ENCODE assay signal across 14 mouse cellular contexts in genomic region chr2:48424562-48424961, GRCm38 (mm10).
A peak's percentile ranks its signal among the peaks of the same experiment; 100 is the strongest.
DNase-seq lines count a peak whose midpoint lies in the region; ATAC-seq and TF ChIP-seq lines count a peak whose summit lies in the region.
"Had no signal": no experiment of that assay in that cellular context is flagged by ENCODE, and none has a peak within 500 bp of the region (broad histone marks: within the 10 kb centered on the region; RNA-seq: fewer than 3 reads in every experiment).

No protein-coding gene starts in this region.

- peak overlapping the region; percentile 25; the same call in 1 of the 2 replicates for H3K4me2 ChIP-seq in kidney, postnatal 0 days (ENCODE audit: low read length)
- peak overlapping the region; percentile 45 for H3K4me2 ChIP-seq in forebrain, embryonic 13.5 days
- H3K4me2 ChIP-seq in neural tube, embryonic 15.5 days, result peak overlapping the region; percentile 35
- H3K4me2 ChIP-seq: liver, embryonic 15.5 days had no signal

- no peak overlapping the region for H3K9ac ChIP-seq in kidney, postnatal 0 days (ENCODE audit: low read depth, low read length)
- no peak overlapping the region for H3K9ac ChIP-seq in forebrain, embryonic 13.5 days
- H3K9ac ChIP-seq in neural tube, embryonic 15.5 days (replicated peaks), result no peak overlapping the region
- H3K9ac ChIP-seq: liver, embryonic 15.5 days had no signal

- TF ChIP-seq CTCF in kidney, postnatal 0 days (IDR thresholded peaks at IDR 0.05; ENCODE audit: low read depth), result no peak

- DNase-seq in kidney, postnatal 0 days (ENCODE audit: low spot score), result no peak
- DNase-seq in kidney, postnatal 14 days, result no peak
- peak; percentile 24 for DNase-seq in induced T-regulatory cell, adult 2 months (ENCODE audit: low read depth)
- no peak for DNase-seq in thymus, postnatal 36 days
- DNase-seq in adipocyte (ENCODE audit: low spot score), result no peak
- no peak for DNase-seq in ovary, adult 18-20 months (ENCODE audit: low spot score)
- DNase-seq: adrenal gland, postnatal 25 days; cerebellum, adult 8-10 months; gastrocnemius, postnatal 14 days; thymus, postnatal 25 days had no signal

- H3K4me3 ChIP-seq in kidney, postnatal 0 days (replicated peaks; ENCODE audit: low read depth, low read length), result no peak overlapping the region
- no peak overlapping the region for H3K4me3 ChIP-seq in forebrain, embryonic 13.5 days
- H3K4me3 ChIP-seq in neural tube, embryonic 15.5 days (replicated peaks), result no peak overlapping the region
- H3K4me3 ChIP-seq: liver, embryonic 15.5 days had no signal

- peaks cover 10% of the 10 kb centered on the region; the same call in 1 of the 2 replicates for H3K4me1 ChIP-seq in kidney, postnatal 0 days (replicated peaks; ENCODE audit: insufficient read depth, low read length)
- peaks cover 32% of the 10 kb centered on the region for H3K4me1 ChIP-seq in forebrain, embryonic 13.5 days
- peaks cover 29% of the 10 kb centered on the region for H3K4me1 ChIP-seq in neural tube, embryonic 15.5 days
- H3K4me1 ChIP-seq: liver, embryonic 15.5 days had no signal

- WGBS in kidney, postnatal 0 days, result 36% methylated on average over 9 of the region's 9 CpGs
- 11% methylated on average over 9 of the region's 9 CpGs for WGBS in forebrain, embryonic 13.5 days
- WGBS in neural tube, embryonic 15.5 days, result 13% methylated on average over 9 of the region's 9 CpGs

- no peak for ATAC-seq in kidney, postnatal 0 days (replicated peaks; ENCODE audit: low FRiP score, low read depth)
- ATAC-seq in forebrain, embryonic 13.5 days, result peak; percentile 28; the same call in 1 of the 2 replicates
- peak; percentile 18; the same call in 1 of the 2 replicates for ATAC-seq in neural tube, embryonic 15.5 days (ENCODE audit: low FRiP score)
- ATAC-seq: Patski had no signal

- no peaks in the 10 kb centered on the region for H3K9me3 ChIP-seq in kidney, postnatal 0 days (replicated peaks; ENCODE audit: low read length)
- no peaks in the 10 kb centered on the region for H3K9me3 ChIP-seq in forebrain, embryonic 13.5 days (replicated peaks)
- no peaks in the 10 kb centered on the region for H3K9me3 ChIP-seq in neural tube, embryonic 15.5 days (replicated peaks)
- H3K9me3 ChIP-seq: liver, embryonic 15.5 days had no signal

- H3K27me3 ChIP-seq in kidney, postnatal 0 days (ENCODE audit: insufficient read depth, low read length), result no peaks in the 10 kb centered on the region
- H3K27me3 ChIP-seq in forebrain, embryonic 13.5 days, result no peaks in the 10 kb centered on the region
- H3K27me3 ChIP-seq in neural tube, embryonic 15.5 days (replicated peaks), result no peaks in the 10 kb centered on the region
- H3K27me3 ChIP-seq: liver, embryonic 15.5 days; Patski had no signal

- no peaks in the 10 kb centered on the region for H3K36me3 ChIP-seq in kidney, postnatal 0 days (ENCODE audit: insufficient read depth, low read length)
- no peaks in the 10 kb centered on the region for H3K36me3 ChIP-seq in forebrain, embryonic 13.5 days (ENCODE audit: poor library complexity, severe bottlenecking)
- no peaks in the 10 kb centered on the region for H3K36me3 ChIP-seq in neural tube, embryonic 15.5 days
- H3K36me3 ChIP-seq: liver, embryonic 15.5 days had no signal

- H3K27ac ChIP-seq in kidney, postnatal 0 days, result no peak overlapping the region
- peak overlapping the region; percentile 31; the same call in 1 of the 2 replicates for H3K27ac ChIP-seq in forebrain, embryonic 13.5 days
- H3K27ac ChIP-seq in neural tube, embryonic 15.5 days (replicated peaks), result no peak overlapping the region
- H3K27ac ChIP-seq: liver, embryonic 15.5 days had no signal
